Mouse (Mus musculus) urinary bladder, postnatal 14 days (tissue): ENCODE results near the gene Cers1.

Experiments used
- DNase-seq: peaks from one replicate; pipeline ENCODE4 v3.0.0; 2021; ENCODE audit warnings: low spot score

Cers1 gene

DNA sequence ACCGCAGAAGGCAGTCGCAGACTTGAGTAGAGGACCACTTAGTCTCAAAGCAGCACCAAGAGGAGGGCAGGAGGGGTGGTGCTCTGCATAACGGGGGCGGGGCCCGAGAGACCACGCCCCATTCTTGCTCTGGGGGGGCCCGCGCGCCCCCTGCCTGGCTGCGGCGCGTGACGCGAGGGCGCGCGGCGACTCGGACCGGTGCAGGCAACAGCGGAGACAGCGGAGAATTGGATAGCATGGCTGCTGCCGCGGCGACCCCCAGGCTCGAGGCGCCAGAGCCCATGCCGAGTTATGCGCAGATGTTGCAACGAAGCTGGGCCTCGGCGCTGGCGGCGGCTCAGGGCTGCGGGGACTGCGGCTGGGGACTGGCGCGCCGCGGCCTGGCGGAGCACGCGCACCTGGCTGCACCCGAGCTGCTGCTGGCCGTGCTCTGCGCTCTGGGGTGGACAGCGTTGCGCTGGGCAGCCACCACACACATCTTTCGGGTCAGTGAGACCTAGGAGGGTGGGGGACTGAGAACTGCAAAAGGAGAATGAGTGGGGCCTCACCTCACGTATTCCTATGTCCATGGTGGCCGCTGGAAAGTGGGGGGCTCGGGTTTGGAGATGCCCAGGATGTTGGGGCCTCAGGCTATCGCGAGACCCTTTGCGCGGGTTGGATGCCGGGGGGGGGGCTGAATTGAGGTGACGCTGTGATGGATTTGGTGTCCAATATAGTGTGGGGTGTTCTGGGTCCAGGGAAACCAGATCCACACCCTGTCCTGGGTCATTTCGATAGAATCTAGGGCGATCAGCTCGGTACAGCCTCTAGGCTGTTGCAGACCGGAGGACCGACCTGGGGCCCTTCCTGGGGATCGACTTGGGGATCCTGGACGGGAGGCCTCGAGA lies at the start of gene Cers1:
Gene Cers1, plus strand, starts transcription at position 152 of the 887 bp plus-strand sequence.
- DNase-seq: peak; percentile 50

DNA sequence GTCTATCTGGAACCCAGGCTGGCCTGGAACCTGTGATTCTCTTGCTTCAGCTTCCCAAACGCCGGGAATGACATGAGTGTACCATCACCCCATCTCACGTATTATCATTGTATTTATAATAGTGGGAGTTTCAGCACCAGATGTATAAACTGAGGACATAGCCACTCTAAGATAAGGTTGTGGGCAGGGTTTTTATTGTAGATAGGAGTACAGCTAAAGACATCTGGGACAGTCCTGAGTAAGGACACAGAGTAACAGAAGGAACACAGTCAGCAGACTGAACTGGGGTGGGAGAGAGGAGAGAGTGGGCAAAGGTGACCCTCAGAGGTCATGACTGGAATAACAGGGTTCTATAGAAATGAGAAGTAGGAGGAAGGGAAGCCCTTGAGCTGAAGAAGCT lies 47.9 kb upstream of the Cers1 start:
- no peak for DNase-seq

DNA sequence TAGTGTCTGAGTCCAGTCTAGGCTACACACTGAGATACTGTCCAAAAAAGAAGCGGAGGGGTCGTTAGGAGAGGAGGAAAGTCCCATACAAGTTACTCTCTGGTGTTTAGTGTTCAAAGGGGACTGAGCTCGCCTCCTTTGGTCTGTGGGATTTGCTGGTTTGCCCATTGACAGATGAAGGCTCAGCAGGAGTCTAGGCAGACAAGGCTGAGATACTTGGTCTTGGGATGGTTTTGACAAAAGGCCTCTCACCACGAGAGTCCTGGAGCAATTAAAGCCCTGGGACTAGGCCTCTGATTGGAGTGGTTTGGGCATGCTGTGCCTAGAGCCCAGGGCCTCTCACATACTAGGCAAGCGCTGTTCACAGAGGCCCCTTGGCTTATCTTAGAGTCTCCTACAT lies 47.3 kb upstream of the Cers1 start:
- no peak for DNase-seq

DNA sequence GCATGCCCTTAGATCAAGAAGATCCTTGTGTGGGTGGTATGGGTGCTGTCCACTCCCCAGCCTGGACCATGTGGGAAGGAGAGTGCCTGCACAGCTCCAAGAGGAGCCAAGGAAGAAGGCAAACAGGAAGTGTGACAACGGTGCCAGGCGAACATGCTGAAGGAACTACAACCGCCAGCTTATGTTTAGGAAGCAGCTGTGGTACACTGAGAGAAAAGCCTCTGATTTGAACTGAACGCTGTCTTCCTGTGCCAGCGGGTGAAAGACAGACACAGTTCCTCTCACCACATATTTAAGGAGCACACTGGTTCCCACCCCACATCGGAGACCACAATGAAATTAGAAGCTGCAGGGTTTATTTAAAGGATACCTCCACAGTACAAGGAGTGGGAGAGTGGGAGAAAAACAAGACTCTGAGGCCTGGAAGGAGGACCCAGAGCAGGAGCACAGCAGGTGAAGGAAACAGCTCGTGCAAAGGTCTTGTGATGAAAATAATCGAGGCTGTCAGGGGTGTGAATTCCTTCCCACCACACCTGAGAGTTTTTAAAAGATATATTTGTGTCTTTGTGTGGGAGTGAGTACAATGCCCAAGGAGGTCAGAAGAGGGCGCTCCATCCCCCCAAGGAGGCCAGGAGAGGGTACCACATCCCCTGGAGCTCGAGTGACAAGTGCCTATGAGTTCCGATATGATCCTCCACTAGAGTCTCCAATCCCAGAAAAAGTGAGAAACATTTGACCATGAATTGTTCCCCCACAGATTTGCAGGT lies 46.6 kb upstream of the Cers1 start:
- DNase-seq: no peak

DNA sequence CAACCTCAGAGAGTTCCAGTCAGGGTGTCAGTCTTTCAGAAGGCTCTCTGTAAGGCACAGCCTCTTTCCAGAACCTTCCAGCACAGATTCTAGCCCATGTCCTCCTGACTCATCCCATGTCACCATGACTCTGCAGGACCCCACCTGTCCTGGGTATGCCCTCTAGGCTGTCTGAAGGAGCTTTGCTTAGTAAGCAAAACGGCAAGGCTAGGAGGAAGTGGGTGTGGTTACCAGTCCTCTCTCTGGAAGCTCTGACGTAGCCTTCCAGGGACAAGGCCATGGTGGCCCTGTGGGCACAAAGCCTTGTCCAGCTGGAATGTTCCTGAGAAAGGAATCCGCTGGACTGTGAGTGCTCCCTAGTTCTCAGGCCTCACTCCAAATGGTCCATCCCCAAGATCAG lies 42.6 kb upstream of the Cers1 start:
- DNase-seq: no peak

DNA sequence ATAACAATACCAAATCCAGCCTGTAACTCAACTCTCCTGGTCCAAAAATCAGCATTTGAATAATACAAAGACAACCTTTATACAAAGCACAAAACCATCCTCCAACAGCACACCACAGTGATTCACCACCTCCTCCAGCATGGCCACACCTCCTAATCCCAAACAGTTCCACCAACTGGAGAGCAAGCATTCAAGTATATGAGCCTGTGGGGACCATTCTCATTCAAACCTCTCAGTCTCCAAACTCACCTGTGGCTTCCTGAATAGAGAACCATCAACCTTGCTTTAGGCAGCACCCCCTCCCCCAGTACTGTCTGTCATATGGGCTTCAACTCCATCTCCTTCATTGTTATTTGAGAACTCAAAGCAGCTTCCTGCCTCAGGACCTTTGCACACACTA lies 41.2 kb upstream of the Cers1 start:
- DNase-seq: no peak

DNA sequence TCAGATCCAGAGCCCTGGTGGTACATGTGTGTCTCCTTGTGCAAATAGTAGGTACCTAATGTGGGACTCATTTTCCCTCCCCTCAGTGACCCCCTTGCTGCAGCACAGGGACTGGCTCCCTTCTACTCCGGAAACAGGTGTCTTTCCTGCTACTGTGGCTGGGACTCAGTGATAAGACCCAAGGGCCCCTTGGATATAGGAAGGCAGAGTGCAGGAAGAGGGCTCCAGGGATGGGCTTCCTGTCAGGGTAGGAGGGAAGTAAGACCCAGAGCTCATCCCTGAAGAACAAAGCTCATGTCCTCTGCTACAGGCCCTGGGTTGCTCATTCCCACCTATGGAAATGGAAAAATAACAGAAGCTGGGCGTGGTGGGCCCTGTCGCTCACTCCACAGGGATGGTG lies 39.1 kb upstream of the Cers1 start:
- no peak for DNase-seq

DNA sequence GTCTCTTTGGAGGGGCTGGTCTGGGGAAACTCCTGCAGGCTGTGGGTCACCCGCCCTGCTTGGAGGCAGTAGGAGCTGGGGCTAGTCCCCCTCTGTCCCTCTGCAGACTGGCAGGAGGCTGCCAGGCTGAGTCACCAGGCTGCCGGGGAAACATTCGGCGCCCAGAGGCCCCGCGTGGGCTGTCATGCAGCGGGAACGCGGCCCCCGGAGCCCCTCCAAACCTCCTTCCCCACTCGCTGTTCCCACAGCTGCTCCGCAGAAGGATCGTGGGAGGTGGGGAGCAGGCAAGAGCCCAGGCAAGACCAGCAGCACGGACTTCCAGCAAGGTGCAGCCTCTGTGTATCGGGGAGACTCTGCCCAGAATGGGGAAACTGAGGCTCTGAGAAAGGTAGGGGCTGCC lies 37.4 kb upstream of the Cers1 start:
- no peak for DNase-seq

DNA sequence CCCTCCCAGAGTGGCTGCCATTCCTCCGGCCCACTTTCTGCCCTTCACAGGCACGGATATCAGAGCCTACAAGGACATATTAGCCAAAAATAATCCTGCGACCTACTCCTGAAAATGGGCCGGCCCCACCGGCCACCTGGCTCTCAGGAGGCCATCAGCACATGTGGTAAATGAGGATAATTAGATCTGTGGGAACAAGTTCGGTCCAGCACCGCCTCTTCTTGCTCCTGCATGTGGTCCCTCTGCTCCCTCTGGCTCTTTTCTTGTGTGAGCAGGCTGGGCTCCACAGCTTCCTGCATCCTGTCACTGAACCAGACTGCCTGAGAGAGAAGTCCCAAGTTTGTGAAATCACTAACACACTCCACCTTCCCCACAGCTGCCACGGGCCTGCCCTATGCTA lies 36.3 kb upstream of the Cers1 start:
- no peak for DNase-seq

DNA sequence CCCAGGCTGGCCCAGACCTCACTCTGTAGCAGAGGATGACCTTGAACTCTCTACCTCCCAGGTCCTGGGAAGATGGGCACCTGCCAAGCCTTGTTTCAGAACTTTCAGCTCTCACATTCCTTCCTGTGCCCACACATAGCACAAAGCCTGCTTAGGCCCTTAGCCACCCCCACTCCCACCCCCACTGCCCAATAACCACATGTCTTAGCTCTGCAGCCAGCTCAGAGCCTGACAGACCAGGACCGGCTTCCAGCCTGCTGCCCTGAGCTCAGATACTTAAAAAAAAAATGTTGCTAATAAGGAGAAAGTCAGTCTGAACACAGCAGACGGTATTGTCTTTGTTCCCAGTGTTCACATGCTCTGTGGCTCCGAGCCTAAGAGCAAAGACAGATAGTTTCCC lies 34.6 kb upstream of the Cers1 start:
- no peak for DNase-seq

DNA sequence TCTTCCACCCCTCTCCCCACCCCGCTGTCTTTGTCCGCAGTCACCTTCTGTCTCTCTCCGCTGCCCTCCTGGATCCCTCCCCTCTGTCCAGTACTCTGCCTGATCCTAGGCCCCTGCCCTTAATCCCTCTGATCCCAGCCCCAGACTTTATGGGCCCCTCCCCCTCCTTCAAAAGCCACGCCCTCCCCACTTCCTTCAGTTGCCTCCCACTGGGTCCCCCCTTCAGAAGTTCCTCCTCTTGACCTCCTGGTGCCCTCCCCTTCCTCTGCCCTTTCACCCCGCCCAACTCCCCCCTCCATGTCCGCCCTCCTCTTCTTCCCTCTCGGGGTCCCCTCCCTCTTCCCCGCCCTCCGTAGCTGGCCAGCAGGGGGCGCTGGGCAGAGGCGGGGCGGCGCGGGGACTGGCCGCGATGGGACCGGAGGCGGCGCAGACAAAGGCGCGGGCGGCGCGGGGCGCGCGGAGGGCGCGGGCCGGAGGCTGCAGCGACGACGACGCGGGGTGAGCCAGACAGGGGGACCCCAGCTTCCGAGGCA lies 32.9 kb upstream of the Cers1 start, which contains the start of gene Homer3:
Gene Homer3, plus strand, starts transcription at position 225 of the 533 bp plus-strand sequence.
- peak; percentile 91 for DNase-seq

DNA sequence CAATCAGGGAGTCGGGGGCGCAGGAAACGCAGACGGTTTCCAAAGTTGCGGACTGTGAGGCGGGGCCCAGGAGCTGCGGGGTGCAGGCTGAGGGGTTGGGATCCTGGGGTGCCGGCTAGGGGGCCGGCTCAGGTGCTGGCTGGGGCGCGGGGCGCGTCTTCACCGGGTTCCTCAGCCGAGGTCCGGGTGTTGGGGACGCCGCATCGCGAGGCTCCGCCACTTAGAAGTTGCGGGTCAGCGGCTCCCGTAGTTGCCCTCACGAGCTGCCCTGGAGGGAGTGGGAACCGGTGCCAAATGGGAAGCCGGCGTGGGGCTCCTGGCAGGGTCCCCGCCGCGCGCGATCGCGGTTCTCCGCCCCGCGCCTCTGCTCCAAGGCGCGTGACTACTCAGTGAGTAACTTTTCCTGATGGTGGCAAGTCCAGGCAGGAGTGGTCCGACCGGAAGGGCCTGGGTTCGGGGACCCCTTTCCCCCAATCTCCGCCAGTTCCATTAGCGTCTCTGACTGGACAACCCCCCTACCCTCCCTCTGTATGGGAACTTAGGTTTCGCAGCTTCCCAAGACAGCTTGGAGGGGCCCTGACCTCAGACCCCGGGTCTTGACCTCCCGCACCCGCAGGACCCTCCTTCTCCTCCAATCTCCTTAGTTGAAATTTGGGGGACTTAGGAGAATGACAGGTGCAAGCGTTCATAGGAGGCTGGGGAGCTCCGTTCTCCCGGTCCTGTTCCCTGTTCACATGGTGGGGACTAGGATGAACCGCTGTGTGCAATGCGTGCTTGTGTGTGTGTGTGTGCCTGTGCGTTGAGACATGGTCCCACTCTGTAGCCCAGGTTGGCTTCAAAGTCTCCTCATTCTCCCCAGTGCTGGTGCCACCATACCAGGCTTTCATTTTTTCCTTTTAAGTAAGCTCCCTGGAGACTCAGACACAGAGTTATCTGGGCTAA lies 32.2 kb upstream of the Cers1 start:
- peak; percentile 49 for DNase-seq

DNA sequence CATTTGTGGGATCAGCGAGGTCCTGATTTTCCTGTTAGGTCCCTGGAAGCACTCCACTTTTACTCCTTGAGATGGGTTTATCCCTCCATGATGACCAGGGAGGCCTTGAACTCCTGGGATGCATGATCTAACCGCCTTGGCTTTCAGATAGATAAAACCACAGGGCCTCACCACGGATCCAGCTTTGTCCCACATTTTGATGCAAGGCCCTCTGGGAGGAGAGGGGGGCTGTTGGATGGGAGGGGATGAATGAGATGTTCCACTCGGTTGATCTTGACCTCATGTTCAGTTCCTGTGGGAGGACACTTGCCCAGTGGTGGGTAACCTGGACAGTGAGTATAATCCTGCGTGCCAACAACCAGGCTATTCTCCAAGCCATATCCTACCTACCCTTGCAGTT lies 31.2 kb upstream of the Cers1 start:
- no peak for DNase-seq

DNA sequence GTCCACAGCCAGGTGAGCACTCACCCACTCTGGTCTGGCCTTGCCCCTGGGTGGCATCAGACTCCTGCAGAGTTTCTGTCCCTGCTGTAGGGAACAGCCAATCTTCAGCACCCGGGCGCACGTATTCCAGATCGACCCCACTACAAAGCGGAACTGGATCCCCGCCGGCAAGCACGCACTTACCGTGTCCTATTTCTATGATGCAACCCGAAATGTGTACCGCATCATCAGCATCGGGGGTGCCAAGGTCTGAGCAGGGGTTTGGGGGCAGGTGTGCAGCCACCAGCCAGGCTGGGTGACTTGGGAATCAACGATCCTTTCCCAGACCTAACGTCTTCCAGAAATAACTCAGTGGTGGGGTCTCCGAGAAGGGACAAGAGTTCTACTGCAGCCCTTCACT lies 30.3 kb upstream of the Cers1 start:
- no peak for DNase-seq

DNA sequence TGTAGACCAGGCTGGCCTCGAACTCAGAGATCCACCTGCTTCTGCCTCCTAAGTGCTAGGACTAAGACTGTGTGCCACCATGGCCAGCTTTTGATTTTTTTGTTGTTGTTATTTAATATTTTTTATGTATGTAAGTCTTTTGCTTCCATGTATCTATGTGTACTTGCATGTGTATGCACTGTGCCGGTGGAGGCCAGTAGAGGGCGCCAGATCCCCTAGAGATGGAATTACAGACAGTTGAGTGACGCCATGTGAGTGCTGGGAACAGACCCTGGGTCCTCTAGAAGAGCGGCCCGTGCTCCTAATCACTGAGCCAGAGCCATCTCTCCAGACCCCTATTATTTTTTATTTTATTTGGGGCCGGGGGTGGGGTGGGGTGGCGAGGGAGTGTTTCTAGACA lies 28.8 kb upstream of the Cers1 start:
- no peak for DNase-seq

DNA sequence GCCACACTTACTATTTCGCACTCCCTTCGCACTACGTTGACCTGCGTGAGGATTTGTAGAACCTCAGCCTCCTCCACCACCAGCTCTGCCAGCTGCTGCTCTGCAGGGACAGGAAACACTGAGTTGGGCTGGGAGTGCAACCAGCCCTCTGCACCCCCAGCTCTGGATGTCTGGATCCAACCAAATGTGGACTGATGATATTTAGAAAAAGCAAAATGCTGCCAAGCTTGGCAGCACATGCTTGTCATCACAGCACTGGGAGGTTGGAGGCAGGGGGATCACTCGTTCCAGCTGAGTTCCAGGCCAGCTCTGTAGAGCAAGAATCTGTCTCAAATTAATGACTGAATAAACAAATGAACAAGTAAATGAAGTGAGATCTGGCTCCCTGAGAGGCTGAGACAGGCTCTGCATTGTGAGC lies 21.6 kb upstream of the Cers1 start:
- no peak for DNase-seq

DNA sequence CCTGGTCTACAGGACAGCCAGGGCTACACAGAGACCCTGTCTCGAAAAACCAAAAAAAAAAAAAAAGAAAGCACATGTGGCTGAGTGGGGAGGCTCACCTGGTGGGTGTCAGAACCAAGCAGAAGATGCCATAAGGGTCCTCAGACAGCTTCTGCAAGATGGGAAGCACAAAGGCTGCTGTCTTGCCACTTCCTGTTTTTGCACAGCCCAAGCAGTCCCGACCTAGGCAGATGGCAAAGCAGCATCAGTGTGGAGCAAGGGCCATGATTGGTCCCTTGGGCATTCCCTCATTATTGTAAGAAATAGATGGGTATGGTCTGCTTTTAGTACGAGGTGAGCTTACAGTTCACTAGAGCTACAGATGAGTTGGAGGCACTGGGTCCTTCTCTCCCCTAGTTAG lies 14.7 kb upstream of the Cers1 start:
- DNase-seq: no peak

DNA sequence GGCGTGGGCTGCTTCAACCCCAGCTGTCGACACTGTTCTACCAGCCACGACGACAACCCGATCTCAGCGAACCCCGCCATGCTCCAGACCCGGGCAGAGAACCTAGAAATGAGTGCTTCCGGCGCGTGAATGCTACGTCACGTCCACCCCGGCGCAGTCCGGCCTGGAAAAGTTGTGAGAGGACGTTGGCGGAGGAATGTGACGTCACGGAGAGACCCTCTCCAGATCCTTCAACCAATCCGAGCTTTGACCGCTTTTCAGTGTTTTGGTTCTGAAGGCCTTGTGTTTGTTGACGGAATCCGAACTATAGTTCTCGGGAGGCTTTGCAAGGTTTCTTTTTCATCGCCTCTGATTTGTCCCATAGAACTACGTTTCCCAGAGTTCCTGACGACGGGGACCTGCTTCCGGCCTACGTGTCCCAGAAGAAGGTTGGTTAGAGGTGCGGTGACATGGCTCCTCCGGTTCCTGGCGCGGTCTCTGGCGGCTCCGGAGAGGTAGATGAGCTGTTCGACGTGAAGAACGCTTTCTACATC lies 13.2 kb upstream of the Cers1 start, which contains the start of the genes Ddx49 and Cope:
Gene Ddx49, minus strand, starts transcription at position 132 of the 533 bp plus-strand sequence.
Gene Cope, plus strand, starts transcription at position 161 of the 533 bp plus-strand sequence.
- peak; percentile 93 for DNase-seq

DNA sequence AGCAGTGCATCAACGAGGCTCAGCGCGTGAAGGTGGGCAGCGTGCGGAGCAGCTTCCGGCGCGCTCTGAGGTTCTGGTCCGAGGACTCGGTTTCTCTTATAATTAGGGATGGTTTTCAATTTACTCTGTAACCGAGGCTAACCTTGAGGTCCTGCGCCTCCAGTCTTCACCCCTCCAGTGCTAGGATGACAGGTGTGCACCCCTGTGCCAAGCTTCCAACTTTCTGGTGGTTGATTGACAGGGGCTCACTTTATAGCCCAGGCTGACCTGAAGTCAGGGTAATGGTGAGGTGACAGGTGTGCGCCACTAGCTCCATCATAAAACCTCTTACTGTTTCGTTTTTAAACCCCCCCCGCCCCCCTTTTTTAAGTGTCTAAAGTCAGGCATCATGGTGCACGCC lies 12.7 kb upstream of the Cers1 start:
- DNase-seq: no peak

DNA sequence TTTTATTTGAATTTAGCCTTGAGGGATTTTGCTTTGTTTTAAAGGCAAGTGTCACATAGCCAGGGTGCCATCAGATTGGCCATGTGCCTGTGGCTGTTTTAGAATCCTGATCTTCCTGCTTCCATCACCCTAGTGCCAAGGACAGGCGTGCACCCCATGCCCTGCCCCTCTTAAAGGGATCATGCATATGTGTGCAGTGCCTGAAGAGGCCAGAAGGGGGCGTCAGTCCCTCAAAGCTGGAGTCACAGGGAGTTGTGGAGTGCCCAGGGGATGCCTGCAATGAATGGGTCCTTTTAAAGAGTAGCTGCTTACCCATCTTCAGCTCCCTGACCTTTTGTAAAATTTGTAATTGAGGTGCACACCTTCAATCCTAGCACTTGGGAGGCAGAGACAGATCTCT lies 6.3 kb upstream of the Cers1 start:
- DNase-seq: no peak

DNA sequence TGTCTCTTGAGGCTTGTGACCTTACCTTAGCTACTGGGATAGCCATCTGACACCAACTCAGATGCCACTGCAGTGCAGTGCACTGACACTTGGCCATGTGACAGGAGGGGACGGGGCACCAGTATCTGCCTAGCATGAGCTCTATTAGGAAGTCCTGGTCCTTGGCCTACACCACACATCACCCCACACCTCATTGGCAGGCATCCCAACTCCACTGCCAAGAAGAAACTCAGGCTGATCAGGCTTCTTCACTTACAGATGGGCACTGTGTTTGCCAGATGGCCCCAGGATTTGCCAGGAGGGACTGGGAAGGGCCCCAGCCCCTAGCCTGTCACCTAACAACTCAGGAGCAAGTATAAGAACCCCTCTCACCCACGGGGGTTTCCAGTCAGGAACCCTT lies 2.2 kb upstream of the Cers1 start:
- no peak for DNase-seq
